ENCODE assay signal across 7 mouse cellular contexts in genomic region chr4:154632800-154633764, GRCm38 (mm10). TPM values are rescaled to one million over a fixed set of nuclear protein-coding genes. Genes with fewer than 3 reads are reported as not detected.
A peak's percentile ranks its signal among the peaks of the same experiment; 100 is the strongest.
DNase-seq lines count a peak whose midpoint lies in the region; ATAC-seq and TF ChIP-seq lines count a peak whose summit lies in the region.

No protein-coding gene starts in this region.

- H3K27ac ChIP-seq in embryonic fibroblast, embryonic 13.5 days (ENCODE audit: insufficient read depth, low read length), result no peak overlapping the region
- H3K27ac ChIP-seq in intestine, embryonic 14.5 days (ENCODE audit: low read depth), result no peak overlapping the region
- no peak overlapping the region for H3K27ac ChIP-seq in midbrain, embryonic 12.5 days (replicated peaks)

- peak overlapping the region; percentile 8; the same call in 1 of the 2 replicates for H3K4me3 ChIP-seq in embryonic fibroblast, embryonic 13.5 days (ENCODE audit: insufficient read depth, low read length)
- H3K4me3 ChIP-seq in intestine, embryonic 14.5 days (ENCODE audit: low read depth, low read length), result no peak overlapping the region
- H3K4me3 ChIP-seq in midbrain, embryonic 12.5 days, result peak overlapping the region; percentile 61

- H3K9ac ChIP-seq in intestine, embryonic 14.5 days (ENCODE audit: low read length), result no peak overlapping the region
- H3K9ac ChIP-seq in midbrain, embryonic 12.5 days (replicated peaks), result peak overlapping the region; percentile 28; the same call in 1 of the 2 replicates

- no peak for ATAC-seq in intestine, embryonic 14.5 days (replicated peaks; ENCODE audit: low FRiP score, low TSS enrichment, low read depth)
- ATAC-seq in midbrain, embryonic 12.5 days (ENCODE audit: low FRiP score, low read depth), result no peak
- no peak for ATAC-seq in megakaryocyte-erythroid progenitor cell, adult 5-6 weeks (replicated peaks; ENCODE audit: low FRiP score, low TSS enrichment, poor library complexity, severe bottlenecking)

- DNase-seq in embryo, embryonic 11 days, result peak; percentile 53
- peak; percentile 63 for DNase-seq in intestine, embryonic 14.5 days (ENCODE audit: low spot score)
- DNase-seq in urinary bladder, postnatal 4 days (ENCODE audit: low spot score in 2 of 2), result no peak
- DNase-seq in left cerebral cortex, adult 9 months (ENCODE audit: low spot score in 2 of 2), result no peak

- WGBS in intestine, embryonic 14.5 days, result 40% methylated on average over 14 of the region's 14 CpGs
- WGBS in midbrain, embryonic 12.5 days, result 32% methylated on average over 14 of the region's 14 CpGs

- TF ChIP-seq CTCF in embryonic fibroblast, embryonic 13.5 days (IDR thresholded peaks at IDR 0.05; ENCODE audit: borderline replicate concordance, insufficient read depth, low read length), result no peak

- H3K9me3 ChIP-seq in intestine, embryonic 14.5 days (ENCODE audit: control insufficient read depth, low read length), result no peaks in the 10 kb centered on the region
- H3K9me3 ChIP-seq in midbrain, embryonic 12.5 days, result no peaks in the 10 kb centered on the region

- no peaks in the 10 kb centered on the region for H3K36me3 ChIP-seq in intestine, embryonic 14.5 days (ENCODE audit: control insufficient read depth, insufficient read depth, low read length)
- no peaks in the 10 kb centered on the region for H3K36me3 ChIP-seq in midbrain, embryonic 12.5 days

- TF ChIP-seq POLR2A in embryonic fibroblast, embryonic 13.5 days (IDR thresholded peaks at IDR 0.05; ENCODE audit: low read depth, low read length), result no peak

- H3K4me1 ChIP-seq in embryonic fibroblast, embryonic 13.5 days (ENCODE audit: control insufficient read depth, insufficient read depth, low read length), result no peaks in the 10 kb centered on the region
- peaks cover 18% of the 10 kb centered on the region for H3K4me1 ChIP-seq in intestine, embryonic 14.5 days (replicated peaks; ENCODE audit: control insufficient read depth, insufficient read depth, low read length)
- peaks cover 82% of the 10 kb centered on the region for H3K4me1 ChIP-seq in midbrain, embryonic 12.5 days

- peak overlapping the region; percentile 87; the same call in 1 of the 2 replicates for H3K4me2 ChIP-seq in intestine, embryonic 14.5 days (ENCODE audit: low read length)
- H3K4me2 ChIP-seq in midbrain, embryonic 12.5 days (replicated peaks), result peak overlapping the region; percentile 91

- peaks cover 76% of the 10 kb centered on the region for H3K27me3 ChIP-seq in intestine, embryonic 14.5 days (replicated peaks; ENCODE audit: control insufficient read depth, insufficient read depth, low read length)
- H3K27me3 ChIP-seq in midbrain, embryonic 12.5 days, result peaks cover 94% of the 10 kb centered on the region

RNA-seq across cellular contexts. Expression of gene Prdm16, which starts 3.6 kb away (rescaled TPM):
- 3.1 and 3.8 TPM in 2 replicates for polyA plus RNA-seq in embryonic fibroblast, embryonic 13.5 days (2011; ENCODE audit: insufficient read length, low read depth, missing spikeins)
- polyA plus RNA-seq in intestine, embryonic 14.5 days (2014; fragmentation: Nextera tagmentation; extraction: Ambion mirVana), result 14.2 and 19.7 TPM in 2 replicates
- polyA plus RNA-seq in midbrain, embryonic 12.5 days (2016; fragmentation: Nextera tagmentation; extraction: Ambion mirVana), result 14.5 and 16.2 TPM in 2 replicates
- total RNA-seq in megakaryocyte-erythroid progenitor cell, adult 5-6 weeks (2014; fragmentation: Nextera tagmentation), result 4.2 and 7.7 TPM in 2 replicates
- 0.85 and 2.2 TPM in 2 replicates for total RNA-seq in megakaryocyte-erythroid progenitor cell, adult 5-6 weeks (2017)

RNA-seq across cellular contexts. Expression of gene Actrt2, which starts 34.6 kb away (rescaled TPM):
- polyA plus RNA-seq in embryonic fibroblast, embryonic 13.5 days (2011; ENCODE audit: insufficient read length, low read depth, missing spikeins), result not detected in 2 replicates
- polyA plus RNA-seq in intestine, embryonic 14.5 days (2014; fragmentation: Nextera tagmentation; extraction: Ambion mirVana), result not detected in 2 replicates
- polyA plus RNA-seq in midbrain, embryonic 12.5 days (2016; fragmentation: Nextera tagmentation; extraction: Ambion mirVana), result not detected in 2 replicates
- not detected in 2 replicates for total RNA-seq in megakaryocyte-erythroid progenitor cell, adult 5-6 weeks (2014; fragmentation: Nextera tagmentation)
- total RNA-seq in megakaryocyte-erythroid progenitor cell, adult 5-6 weeks (2017), result not detected in 2 replicates

Comparison
In these comparisons a context has a peak if more than half of its experiments do, and no peak if none do; other contexts are left out.
1. DNase-seq: peak in embryo, embryonic 11 days (single experiment) and intestine, embryonic 14.5 days (single experiment); none in urinary bladder, postnatal 4 days (0 of 2) and left cerebral cortex, adult 9 months (0 of 2).